Mouse (Mus musculus) small intestine, adult 2 months (tissue): ENCODE measurements around the gene Bpi.

Experiments
- CTCF ChIP-seq: fragments of 200-500 bp; IDR thresholded peaks from 2 replicates; pipeline ENCODE4 v1.5.1; 2012; ENCODE audit warnings: low read depth, mild to moderate bottlenecking, control low read depth, inconsistent platforms, low read length, moderate library complexity, mixed read lengths; ENCODE audit not compliant: insufficient replicate concordance, insufficient read length; ENCODE audit errors: extremely low read depth
- POLR2A ChIP-seq: fragments of 200-500 bp; IDR thresholded peaks from 2 replicates; pipeline ENCODE4 v1.6.1; 2012; ENCODE audit warnings: low read depth, mild to moderate bottlenecking, control low read depth, inconsistent platforms, low read length, moderate library complexity

- TF ChIP-seq CTCF (no peak), POLR2A (no peak)
Observed at GRCm38 (mm10) chr2:158270017-158270416, 12.1 kb downstream of the Bpi start.
